Mouse (Mus musculus) G1E (cell line): ENCODE measurements around the gene Nup107. TPM values are rescaled to one million over a fixed set of nuclear protein-coding genes. Genes with fewer than 3 reads are reported as not detected.
A peak's percentile ranks its signal among the peaks of the same experiment; 100 is the strongest.

Source experiments
- ATAC-seq: 2 replicates; pipeline ENCODE4 v1.8.0; 2016; ENCODE audit warnings: mild to moderate bottlenecking; ENCODE audit not compliant: insufficient number of reproducible peaks, poor library complexity, low FRiP score, severe bottlenecking; ENCODE audit errors: extremely low read depth
- DNase-seq: peaks from one replicate; pipeline ENCODE4 v3.0.0; 2012; ENCODE audit warnings: low spot score
- H3K27me3 ChIP-seq: 2 replicates; pipeline ENCODE4 v1.6.1; 2012; ENCODE audit warnings: mild to moderate bottlenecking, low read length, inconsistent platforms; ENCODE audit not compliant: insufficient read depth
- H3K36me3 ChIP-seq: replicated peaks from 2 replicates; pipeline ENCODE3; 2012; ENCODE audit warnings: mild to moderate bottlenecking, inconsistent platforms
- H3K4me1 ChIP-seq: 2 replicates; pipeline ENCODE4 v1.6.1; 2012; ENCODE audit warnings: low read depth, low read length, inconsistent platforms, mixed read lengths; ENCODE audit not compliant: insufficient read depth
- H3K4me3 ChIP-seq: 2 replicates; pipeline ENCODE4 v1.5.1; 2012; ENCODE audit warnings: low read depth, mild to moderate bottlenecking, inconsistent platforms, low read length, moderate library complexity, mixed read lengths
- H3K9me3 ChIP-seq: replicated peaks from 2 replicates; pipeline ENCODE4 v1.6.1; 2012; ENCODE audit warnings: inconsistent platforms
- CTCF ChIP-seq: IDR thresholded peaks from 2 replicates; pipeline ENCODE4 v1.5.1; 2012; ENCODE audit warnings: low read depth, low read length, inconsistent platforms, mixed read lengths
- GATA1 ChIP-seq: IDR thresholded peaks from 2 replicates; pipeline ENCODE4 v1.6.1; 2012; ENCODE audit warnings: borderline replicate concordance, low read length, inconsistent platforms, mixed read lengths
- GATA2 ChIP-seq: IDR thresholded peaks from 2 replicates; pipeline ENCODE4 v1.6.1; 2012; ENCODE audit warnings: low read depth, low read length, inconsistent platforms, borderline replicate concordance
- POLR2AphosphoS5 ChIP-seq: IDR thresholded peaks from 2 replicates; pipeline ENCODE4 v1.6.1; 2012; ENCODE audit warnings: low read depth, low read length, inconsistent platforms; ENCODE audit not compliant: insufficient replicate concordance
- TAL1 ChIP-seq: conservative IDR thresholded peaks from 2 replicates; pipeline ENCODE4 v1.6.1; 2012; ENCODE audit warnings: low read depth, low read length, inconsistent platforms, mixed read lengths
- polyA plus RNA-seq: library from polyadenylated mRNA; stranded (reverse); fragments of >175 nt; gene quantifications from 2 replicates; pipeline ENCODE4 v1.2.3, GENCODE M21; 2012
- total RNA-seq, 2 experiments: library from RNA; stranded (forward) in 1 of 2; stranded (reverse) in 1 of 2; fragments of 200-1000 nt in 1 of 2; fragments of >200 nt in 1 of 2; fragmentation: Nextera tagmentation in 1 of 2; gene quantifications; 2 replicates each; pipeline ENCODE4 v1.2.3; 2014 to 2017

The Nup107 gene
- total and polyA plus RNA-seq, 3 experiments = 59.9 to 144 (median 130) TPM

- Histone ChIP-seq H3K4me1 (peaks cover 46% of the 10 kb centered on the region), H3K36me3 (no peaks in the 10 kb centered on the region), H3K4me3 (no peak overlapping the region), H3K27me3 (0 out of 2 replicates have a peak, but pooled peaks cover 4% of the 10 kb centered on the region), H3K9me3 (no peaks in the 10 kb centered on the region)
- ATAC-seq = no peak
- no peak for DNase-seq
- TF ChIP-seq GATA1 (no peak), POLR2AphosphoS5 (no peak), TAL1 (no peak), GATA2 (no peak), CTCF (no peak)
These were observed 78.4 kb downstream of the Nup107 start for GRCm38 (mm10) chr10:117714048-117714545.

GRCm38 (mm10) chr10:117713466-117713865 is 79.0 kb downstream of the Nup107 start:
- no peak for DNase-seq
- no peak for ATAC-seq
- Histone ChIP-seq H3K4me1 (peaks cover 45% of the 10 kb centered on the region), H3K36me3 (peaks cover 4% of the 10 kb centered on the region), H3K9me3 (no peaks in the 10 kb centered on the region), H3K27me3 (0 out of 2 replicates have a peak, but pooled peaks cover 2% of the 10 kb centered on the region), H3K4me3 (no peak overlapping the region)
- TF ChIP-seq GATA1 (no peak), CTCF (no peak), GATA2 (no peak), POLR2AphosphoS5 (no peak)

- peaks cover 39% of the 10 kb centered on the region for H3K4me1 ChIP-seq
These were observed 79.6 kb downstream of the Nup107 start for GRCm38 (mm10) chr10:117712871-117713270.

GRCm38 (mm10) chr10:117712191-117712754 is 80.2 kb downstream of the Nup107 start:
- no peak for DNase-seq
- Histone ChIP-seq H3K4me1 (peaks cover 38% of the 10 kb centered on the region), H3K27me3 (no peaks in the 10 kb centered on the region), H3K9me3 (no peaks in the 10 kb centered on the region), H3K36me3 (peaks cover 12% of the 10 kb centered on the region), H3K4me3 (no peak overlapping the region)
- TF ChIP-seq CTCF (no peak), GATA1 (no peak), TAL1 (no peak), POLR2AphosphoS5 (no peak), GATA2 (no peak)
- ATAC-seq = no peak

More at GRCm38 (mm10) chr10:117712871-117713270, 79.6 kb downstream of the Nup107 start:
- TF ChIP-seq GATA2 = no peak
- no peak for TF ChIP-seq CTCF
- TF ChIP-seq GATA1 = no peak
- no peak for TF ChIP-seq POLR2AphosphoS5
- TF ChIP-seq TAL1 = no peak
- Histone ChIP-seq H3K9me3 (no peaks in the 10 kb centered on the region), H3K27me3 (0 out of 2 replicates have a peak, but pooled peaks cover 2% of the 10 kb centered on the region), H3K36me3 (peaks cover 6% of the 10 kb centered on the region), H3K4me3 (no peak overlapping the region)
- ATAC-seq (no peak), DNase-seq (no peak)

- no peaks in the 10 kb centered on the region for H3K27me3 ChIP-seq
- H3K4me3 ChIP-seq = peak overlapping the region; percentile 88; the same call in 1 of the 2 replicates
- H3K4me1 ChIP-seq = peaks cover 39% of the 10 kb centered on the region
- DNase-seq (no peak), ATAC-seq (no peak)
- H3K36me3 ChIP-seq = peaks cover 20% of the 10 kb centered on the region
- no peaks in the 10 kb centered on the region for H3K9me3 ChIP-seq
- no peak for TF ChIP-seq TAL1
- no peak for TF ChIP-seq GATA1
- no peak for TF ChIP-seq CTCF
- no peak for TF ChIP-seq POLR2AphosphoS5
- TF ChIP-seq GATA2 = no peak
These were observed 81.1 kb downstream of the Nup107 start for GRCm38 (mm10) chr10:117711408-117711807.

- Histone ChIP-seq H3K9me3 (no peaks in the 10 kb centered on the region), H3K4me3 (peak within 1 kb of the TSS; percentile 88), H3K4me1 (peaks cover 40% of the 10 kb centered on the region), H3K36me3 (peaks cover 25% of the 10 kb centered on the region), H3K27me3 (no peaks in the 10 kb centered on the region)
- ATAC-seq = peak; percentile 59
- peak; percentile 94 for DNase-seq
- TF ChIP-seq POLR2AphosphoS5 (no peak), TAL1 (no peak), CTCF (peak; percentile 51; the same call in 1 of the 2 replicates)
These were observed 81.8 kb downstream of the Nup107 start, which contains the start of gene Mdm2 for GRCm38 (mm10) chr10:117710604-117711141. Gene Mdm2 (minus strand): TSS chr10:117710758.
